Mouse (Mus musculus): ENCODE results near the gene Rab8b. TPM values are rescaled to one million over a fixed set of nuclear protein-coding genes. Genes with fewer than 3 reads are reported as not detected.
"Not testable (repeated sequence)": the region's sequence is repeated elsewhere in the genome, so short reads cannot be mapped to it uniquely, and the experiment has no call there.

Gene Rab8b
- total RNA-seq, 1 experiment from 2014 or later: 87.3 TPM

GRCm38 (mm10) chr9:66917892-66918255 is 1.6 kb downstream of the Rab8b start:
- ATAC-seq (replicated peaks; ENCODE audit: low read depth, poor library complexity, severe bottlenecking): no peak

DNA sequence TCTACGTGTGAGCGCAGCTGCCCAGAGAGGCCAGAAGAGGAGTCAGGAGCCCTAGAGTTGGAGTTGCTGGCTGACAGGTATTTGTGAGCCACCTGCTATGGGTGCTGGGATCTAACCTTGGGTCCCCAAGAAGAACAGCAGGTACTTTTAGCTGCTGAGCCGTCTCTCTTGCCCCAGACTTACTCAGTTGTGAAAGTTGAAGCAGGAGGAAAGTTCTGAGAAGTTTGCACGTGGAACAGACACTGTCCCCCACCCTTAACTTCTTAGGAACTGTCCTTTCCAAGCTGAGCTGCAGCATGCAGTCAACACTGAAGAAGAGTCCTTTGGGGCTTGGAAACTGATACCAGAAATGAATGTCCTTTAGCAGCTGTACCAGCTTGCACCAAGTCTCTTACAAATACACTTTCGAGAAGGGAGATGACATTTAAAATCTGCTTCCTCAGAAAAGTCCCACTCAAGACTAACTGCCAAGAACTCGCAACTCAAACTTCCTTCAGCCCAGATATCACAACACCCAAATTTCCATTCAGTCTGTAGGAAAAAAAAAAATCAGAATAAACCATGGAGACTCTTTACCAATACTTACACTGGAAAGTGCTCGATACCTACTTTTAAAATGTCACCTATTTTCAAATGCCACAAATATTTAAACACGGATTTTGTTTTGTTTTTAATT is 2.1 kb downstream of the Rab8b start:
- ATAC-seq (replicated peaks; ENCODE audit: low read depth, poor library complexity, severe bottlenecking): no peak

DNA sequence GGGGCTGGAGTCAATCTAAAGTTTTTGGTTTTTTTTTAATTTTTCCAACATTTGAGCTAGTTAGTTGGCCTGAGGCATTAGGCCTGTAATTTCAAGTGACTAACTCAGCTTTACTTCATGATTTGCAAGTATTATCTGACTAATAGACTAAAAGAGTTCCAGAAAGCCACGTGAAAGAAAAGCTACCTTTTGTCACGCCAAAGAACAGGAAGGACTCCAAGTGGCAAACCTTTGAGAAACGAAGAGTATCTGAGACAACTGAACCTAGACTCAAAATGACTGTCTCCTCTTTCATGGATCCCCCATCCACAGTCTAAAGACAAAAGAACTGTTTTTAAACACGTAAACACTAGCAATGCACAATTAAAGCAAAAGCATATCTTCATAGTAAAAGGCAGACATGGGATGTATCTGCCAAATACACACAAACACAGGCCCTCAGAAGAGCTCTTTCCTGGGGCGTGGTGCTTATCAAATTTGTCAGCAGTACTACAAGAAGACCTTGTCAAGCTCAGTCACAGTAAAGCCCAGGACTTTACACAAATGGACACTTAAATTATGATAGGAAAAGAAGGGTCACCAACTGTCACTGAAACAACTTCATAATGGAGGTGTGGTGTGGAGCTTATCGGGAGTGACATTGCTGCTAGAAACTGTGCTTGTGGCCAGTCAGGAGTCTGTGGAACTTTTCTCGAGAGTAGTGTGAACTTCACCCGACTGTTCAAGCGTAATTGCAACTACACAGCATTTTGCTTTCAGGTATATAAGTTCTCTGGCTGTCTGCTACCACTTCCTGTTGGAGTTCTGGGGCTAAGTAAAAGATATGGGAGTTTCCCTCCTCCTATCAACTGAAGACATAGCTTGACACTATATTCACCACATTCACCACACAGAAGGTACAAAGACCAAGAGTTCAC is 3.4 kb downstream of the Rab8b start:
- ATAC-seq (replicated peaks; ENCODE audit: low read depth, poor library complexity, severe bottlenecking): peak; percentile 20

DNA sequence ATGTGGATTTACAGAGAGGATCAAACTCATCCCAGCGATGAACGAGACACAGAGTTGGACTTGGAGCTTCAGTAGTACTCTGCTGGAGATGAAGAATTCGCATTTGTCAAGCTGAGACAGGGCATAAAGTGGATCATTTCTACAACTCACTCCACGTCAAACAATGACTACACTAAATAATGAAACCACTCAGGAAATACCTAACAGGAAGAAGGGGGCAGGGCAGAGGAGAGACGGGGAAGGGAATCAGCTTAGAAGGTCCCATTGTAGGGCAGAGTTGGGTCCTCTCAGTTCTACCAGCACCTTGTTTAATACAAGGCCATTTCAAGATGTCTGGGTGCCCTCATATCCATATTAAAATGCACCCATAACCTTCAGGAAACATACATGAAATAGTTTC is 4.1 kb downstream of the Rab8b start:
- peak; percentile 53 for ATAC-seq (replicated peaks; ENCODE audit: low read depth, poor library complexity, severe bottlenecking)

DNA sequence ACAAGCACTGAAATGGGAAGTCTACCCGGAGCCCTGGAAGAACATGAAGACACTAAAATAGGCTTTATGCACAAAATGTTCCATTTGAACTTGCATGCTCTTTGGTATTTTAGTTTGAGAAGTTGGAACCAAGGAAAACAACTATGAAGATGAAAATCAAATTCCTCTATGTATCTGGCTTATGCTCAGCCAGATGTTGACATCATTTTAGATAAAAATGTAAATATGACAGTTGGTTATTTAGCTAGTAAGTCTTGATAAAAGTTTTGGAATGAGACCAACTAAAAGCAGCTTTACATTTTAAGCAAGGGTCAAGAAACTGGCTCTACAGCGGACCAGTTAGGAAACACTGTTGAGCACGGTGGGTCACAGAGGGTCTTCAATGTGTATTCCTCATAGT is 4.9 kb downstream of the Rab8b start:
- no peak for ATAC-seq (replicated peaks; ENCODE audit: low read depth, poor library complexity, severe bottlenecking)

DNA sequence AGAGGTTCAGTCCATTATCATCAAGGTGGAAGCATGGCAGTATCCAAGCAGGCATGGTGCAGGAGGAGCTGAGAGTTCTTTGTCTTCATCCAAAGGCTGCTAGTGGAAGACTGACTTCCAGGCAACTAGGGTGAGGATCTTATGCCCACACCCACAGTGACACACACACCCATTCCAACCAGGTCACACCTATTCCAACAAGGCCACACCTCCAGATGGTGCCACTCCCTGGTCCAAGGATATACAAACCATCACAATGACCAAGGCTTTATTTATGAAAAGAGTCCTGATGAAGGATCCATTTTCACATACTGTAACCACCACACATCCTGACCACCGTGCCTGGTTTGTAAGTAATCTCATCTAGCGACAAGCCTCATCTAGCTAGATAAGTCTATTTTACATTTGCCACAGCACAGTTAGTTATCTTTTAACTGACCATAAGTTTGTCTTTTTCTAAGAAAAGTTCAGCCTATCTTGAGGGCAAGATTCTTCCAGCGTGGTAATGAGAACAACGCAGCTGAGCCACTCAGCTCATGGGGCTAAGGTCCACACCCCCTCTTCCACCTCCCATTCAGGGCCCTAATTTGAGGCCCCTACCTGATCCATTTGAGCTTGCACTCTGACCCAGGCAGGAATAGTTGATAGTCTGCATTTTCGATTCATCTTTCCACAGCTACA is 6.1 kb downstream of the Rab8b start:
- not testable (repeated sequence) for ATAC-seq (replicated peaks; ENCODE audit: low read depth, poor library complexity, severe bottlenecking)

DNA sequence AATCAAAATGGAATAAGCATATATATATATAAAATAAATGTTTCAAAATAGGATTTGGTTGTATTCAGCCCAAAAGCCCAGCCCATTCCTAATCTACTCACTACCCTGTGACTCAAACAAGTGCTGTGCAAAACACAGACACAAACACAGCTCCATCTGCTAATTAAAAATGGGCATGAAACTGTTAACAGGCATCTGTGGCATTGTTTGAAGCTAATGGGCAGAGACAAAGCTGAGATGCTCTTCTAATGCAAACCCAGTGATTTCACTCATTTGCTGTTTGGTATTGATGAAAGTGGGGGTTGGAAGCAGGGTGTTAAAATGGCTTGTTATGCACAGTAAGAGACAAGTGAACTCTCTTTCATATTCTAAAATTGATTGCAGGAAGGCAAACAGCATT is 7.2 kb downstream of the Rab8b start:
- ATAC-seq (replicated peaks; ENCODE audit: low read depth, poor library complexity, severe bottlenecking): no peak

DNA sequence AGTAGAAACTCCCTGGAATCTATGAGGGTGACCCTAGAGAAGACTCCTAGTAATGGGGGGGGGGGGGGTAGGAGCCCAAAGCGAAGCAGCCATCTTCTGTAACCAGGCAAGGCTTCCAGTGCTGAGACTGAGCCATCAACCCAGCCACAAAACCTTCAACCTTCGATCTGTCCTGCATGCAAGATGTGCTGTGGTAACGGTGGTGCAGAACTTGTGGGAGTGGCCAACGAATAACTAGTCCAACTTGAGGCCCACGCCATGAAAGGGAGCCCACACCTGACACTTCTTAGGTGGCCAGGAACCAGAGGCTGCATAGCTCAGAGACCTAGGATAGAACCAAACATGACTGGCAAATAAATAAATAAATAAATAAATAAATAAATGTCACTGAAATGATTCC is 8.8 kb downstream of the Rab8b start:
- no peak for ATAC-seq (replicated peaks; ENCODE audit: low read depth, poor library complexity, severe bottlenecking)

DNA sequence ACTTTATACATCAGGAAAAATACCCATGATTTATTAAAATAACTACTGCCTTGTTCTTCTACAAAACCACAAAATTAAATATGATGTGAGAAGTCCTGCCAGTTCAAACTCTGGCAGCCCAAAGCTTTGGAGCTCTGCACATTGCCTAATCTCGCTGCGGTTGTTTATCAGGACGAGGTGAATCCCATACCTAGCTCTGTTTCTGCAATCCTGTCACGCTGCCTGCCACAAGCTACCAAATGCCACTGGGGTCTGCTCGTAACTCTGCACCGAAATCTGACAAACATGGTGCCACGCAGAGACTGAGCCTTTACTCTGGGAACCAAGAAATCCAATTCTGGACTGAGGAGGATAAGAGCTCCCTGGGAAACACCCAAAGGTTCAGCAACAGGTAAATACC is 9.6 kb downstream of the Rab8b start:
- ATAC-seq (replicated peaks; ENCODE audit: low read depth, poor library complexity, severe bottlenecking): no peak

DNA sequence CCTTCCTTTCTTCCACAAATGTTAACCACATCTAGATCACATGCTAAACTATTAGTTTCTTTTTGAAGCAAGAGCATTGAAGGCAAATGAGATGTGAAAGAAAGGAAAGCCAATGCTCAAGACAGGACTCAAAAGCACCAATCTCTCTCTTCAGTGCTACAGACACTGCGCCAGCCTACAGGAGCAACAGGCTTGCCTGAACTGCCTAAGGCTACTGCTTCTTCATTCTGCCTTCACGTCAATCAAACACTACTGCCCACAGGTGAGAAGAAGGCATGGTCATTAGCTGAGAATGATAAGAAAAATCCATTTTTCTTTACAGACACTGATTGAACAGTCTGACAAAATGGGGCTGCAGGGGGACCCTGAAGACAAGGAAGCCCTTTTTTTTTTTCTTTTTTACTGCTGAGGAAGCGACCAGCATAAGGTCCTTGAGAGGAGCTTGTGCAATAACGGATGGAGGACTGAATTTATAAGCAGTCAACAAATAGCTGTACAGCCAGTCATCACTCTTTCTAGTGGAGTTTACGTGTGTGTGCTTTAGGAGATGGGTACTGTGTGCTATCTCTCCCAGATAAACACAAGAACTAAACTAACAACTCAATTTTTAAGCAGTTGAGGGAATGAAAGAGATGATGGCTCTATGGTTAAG is 11.6 kb downstream of the Rab8b start:
- peak; percentile 58 for ATAC-seq (replicated peaks; ENCODE audit: low read depth, poor library complexity, severe bottlenecking)

- no peak for ATAC-seq (replicated peaks; ENCODE audit: low read depth, poor library complexity, severe bottlenecking)
These were observed 12.4 kb downstream of the Rab8b start for GRCm38 (mm10) chr9:66907126-66907525.

GRCm38 (mm10) chr9:66905990-66906389 is 13.5 kb downstream of the Rab8b start:
- ATAC-seq (replicated peaks; ENCODE audit: low read depth, poor library complexity, severe bottlenecking): no peak

- no peak for ATAC-seq (replicated peaks; ENCODE audit: low read depth, poor library complexity, severe bottlenecking)
These were observed 20.0 kb downstream of the Rab8b start for GRCm38 (mm10) chr9:66899526-66899925.

DNA sequence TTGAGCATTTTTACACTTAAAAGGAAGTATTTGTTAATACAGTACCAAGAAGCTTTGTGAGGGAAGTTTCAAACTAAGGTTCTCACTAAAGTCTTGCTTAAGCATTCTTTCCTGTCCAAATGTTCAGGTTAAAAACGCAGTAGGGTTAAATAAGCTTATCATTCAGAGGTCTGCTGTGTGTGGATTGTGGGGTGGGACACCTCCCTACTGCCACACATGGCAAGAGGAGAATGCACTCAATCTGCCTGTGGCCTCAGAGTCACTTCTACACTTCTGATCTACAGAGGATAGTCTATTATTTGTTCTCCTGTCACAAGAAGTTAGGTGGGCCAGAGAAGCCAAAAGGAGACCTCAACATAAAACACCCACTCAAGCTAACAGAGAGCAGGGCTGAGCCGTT is 20.4 kb downstream of the Rab8b start:
- ATAC-seq (replicated peaks; ENCODE audit: low read depth, poor library complexity, severe bottlenecking): 0 out of 2 replicates have a peak, but pooled peaks have one; percentile 13

DNA sequence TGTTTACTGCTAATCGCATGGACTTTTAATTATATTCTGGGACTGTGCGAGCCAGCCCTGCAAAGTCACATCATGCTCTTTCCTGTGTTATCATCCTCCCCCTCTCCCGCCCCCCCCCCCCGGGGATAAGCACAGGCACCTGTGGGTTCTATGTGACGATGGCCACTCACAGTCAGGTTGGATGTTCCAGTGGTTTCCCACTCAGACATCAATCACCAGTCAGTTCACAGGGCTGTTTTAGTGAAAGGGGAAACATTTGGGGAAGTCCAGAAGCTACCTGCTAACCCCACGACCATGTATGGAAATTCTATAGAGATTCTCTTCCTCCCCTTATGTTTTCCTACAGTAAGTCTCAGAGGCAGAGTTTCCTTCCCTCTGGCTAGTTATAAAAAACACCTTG is 21.6 kb downstream of the Rab8b start:
- ATAC-seq (replicated peaks; ENCODE audit: low read depth, poor library complexity, severe bottlenecking): no peak

GRCm38 (mm10) chr9:66896951-66897350 is 22.5 kb downstream of the Rab8b start:
- ATAC-seq (replicated peaks; ENCODE audit: low read depth, poor library complexity, severe bottlenecking): no peak

DNA sequence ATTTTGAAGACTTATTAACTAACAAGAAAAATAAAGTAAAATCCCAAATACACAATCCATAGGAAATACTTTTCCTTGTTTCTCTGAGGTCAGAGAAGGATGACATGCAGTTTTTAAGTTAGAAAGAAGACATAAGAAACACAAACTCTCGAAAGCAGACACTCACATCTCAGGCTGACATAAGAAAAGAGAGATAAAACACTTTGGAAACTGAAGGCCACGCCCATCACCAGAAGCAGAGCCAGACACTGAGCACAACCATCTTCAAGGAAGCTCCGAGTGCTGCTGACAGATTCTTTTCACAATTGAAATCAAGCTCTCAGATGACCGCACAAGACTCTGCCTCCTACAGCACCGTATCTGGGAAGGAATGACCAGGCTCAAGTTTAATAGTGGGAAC is 23.5 kb downstream of the Rab8b start:
- ATAC-seq (replicated peaks; ENCODE audit: low read depth, poor library complexity, severe bottlenecking): peak; percentile 53; the same call in 1 of the 2 replicates

DNA sequence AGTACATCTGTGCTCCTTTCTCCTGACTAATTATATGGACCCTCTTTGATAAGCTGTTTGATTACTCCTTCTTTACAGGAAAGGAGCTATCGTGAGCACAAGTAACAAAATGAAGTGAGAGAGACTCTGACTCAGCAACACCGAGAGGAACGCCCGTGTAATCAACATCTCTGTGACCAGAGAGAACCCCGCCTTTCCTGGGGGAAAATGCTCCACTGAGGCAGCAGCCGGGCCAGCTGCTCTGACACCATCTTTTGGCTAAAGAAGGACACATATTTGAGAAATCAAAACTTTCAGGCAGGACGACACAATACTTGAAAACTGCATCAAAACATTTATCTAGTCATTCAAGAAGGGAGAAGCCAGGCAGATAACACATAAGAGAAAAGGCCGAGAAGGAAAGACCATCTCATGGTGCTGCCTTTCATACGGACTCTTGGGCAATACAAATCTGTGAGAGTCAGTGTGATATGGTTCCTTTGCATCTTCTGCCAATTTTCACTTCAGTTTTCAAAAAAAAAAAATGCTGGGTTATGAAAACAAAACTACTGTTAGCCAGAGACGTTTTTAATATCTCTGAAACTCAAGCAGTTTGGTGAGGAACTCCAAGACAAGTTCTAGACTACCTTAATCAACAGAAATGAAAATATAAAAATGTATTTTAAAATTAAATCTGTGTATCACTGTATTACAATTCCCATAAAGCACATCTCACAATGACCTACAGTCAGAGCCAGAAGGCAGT is 24.3 kb downstream of the Rab8b start:
- ATAC-seq (replicated peaks; ENCODE audit: low read depth, poor library complexity, severe bottlenecking): peak; percentile 66

GRCm38 (mm10) chr9:66894421-66894820 is 25.1 kb downstream of the Rab8b start:
- no peak for ATAC-seq (replicated peaks; ENCODE audit: low read depth, poor library complexity, severe bottlenecking)

DNA sequence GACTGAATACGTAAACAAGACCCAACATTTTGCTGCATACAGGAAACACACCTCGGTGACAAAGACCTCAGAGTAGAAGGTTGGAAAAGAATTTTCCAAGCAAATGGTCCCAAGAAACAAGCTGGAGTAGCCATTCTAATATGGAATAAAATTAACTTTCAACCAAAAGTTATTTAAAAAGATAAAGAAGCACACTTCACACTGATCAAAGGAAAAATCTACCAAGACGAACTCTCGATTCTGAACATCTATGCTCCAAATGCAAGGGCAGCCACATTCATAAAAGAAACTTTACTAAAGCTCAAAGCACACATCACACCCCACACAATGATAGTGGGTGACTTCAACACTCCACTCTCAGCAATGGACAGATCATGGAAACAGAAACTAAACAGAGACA is 27.0 kb downstream of the Rab8b start:
- not testable (repeated sequence) for ATAC-seq (replicated peaks; ENCODE audit: low read depth, poor library complexity, severe bottlenecking)

Data from common myeloid progenitor, adult 5-6 weeks (primary cell).